Mouse (Mus musculus) naive thymus-derived CD4-positive, alpha-beta T cell, adult 2 months (primary cell): ENCODE measurements around the gene Gba.
"Not testable (repeated sequence)": the region's sequence is repeated elsewhere in the genome, so short reads cannot be mapped to it uniquely, and the experiment has no call there.

ENCODE experiments used
- DNase-seq: peaks from one replicate; pipeline ENCODE4 v3.0.0-alpha.2; 2011; ENCODE audit warnings: low read depth

Gba gene

GRCm38 (mm10) chr3:89215853-89216252, 13.1 kb downstream of the Gba start:
- DNase-seq, result peak; percentile 94

DNA sequence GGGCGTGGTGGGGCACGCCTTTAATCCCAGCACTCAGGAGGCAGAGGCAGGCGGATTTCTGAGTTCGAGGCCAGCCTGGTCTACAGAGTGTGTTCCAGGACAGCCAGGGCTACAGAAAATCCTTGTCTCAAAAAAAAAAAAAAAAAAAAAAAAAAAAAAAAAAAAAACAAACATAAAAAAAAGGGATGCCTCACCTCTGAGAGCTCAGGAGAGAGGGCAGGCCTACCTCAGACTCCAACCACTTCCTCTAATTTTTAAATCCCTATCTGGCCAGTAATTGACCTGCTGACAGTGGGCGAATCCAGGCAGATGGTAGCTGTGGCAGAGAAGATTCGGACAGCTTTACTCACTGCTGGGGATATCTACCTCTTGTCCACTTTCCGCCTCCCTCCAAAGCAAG, 13.7 kb downstream of the Gba start:
- not testable (repeated sequence) for DNase-seq

DNA sequence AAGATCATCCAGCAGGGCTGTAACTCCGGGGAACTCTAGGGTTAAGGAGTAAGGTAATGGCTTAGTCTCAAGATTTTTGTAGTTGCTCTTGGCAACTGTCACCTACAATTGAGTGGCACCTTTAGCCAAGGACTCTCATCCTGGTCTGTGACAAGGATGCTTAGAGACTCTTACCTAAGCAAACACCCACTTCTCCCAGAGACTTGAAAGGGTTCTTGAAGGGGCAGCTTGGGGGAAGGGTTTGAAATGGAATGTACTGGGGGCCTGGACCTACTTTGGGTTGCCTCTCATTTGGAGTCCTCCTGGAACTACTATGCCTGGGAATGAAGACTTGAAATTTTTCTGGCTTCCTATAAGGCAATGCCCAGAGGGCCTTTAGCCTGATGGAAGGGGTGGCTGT, 15.5 kb downstream of the Gba start:
- DNase-seq, result no peak

GRCm38 (mm10) chr3:89219546-89219945, 16.8 kb downstream of the Gba start:
- no peak for DNase-seq

DNA sequence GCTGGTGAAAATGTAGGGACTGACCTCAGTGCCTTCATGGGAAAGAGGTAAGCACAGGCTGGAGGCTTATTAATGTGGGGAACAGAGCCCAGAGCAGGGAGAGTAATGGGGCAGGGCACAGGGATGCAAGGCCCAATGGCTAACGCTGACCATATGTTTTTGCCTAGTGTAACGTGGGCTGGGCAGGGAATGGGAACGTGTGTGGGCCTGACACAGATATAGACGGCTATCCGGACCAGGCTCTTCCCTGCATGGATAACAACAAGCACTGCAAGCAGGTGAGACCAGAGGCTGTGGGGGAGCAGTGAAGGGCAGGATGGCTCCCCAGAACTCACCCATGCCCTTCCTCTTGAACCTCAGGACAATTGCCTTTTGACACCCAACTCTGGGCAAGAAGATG, 18.4 kb downstream of the Gba start:
- DNase-seq, result no peak

DNA sequence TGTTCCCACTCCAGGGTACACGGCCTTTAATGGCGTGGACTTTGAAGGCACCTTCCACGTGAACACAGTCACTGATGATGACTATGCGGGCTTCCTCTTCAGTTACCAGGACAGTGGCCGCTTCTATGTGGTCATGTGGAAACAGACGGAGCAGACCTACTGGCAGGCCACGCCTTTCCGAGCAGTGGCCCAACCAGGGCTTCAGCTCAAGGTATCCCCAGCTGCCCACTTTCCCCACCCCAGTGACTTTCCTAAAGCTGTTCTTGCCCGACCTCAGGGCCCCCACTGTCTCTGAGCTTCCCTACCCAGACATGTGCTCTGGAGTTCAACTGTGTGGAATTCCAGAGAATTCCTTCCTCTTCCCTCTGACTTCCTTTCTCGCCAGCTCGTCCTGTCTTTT, 22.1 kb downstream of the Gba start:
- DNase-seq, result no peak

- no peak for DNase-seq
Observed at GRCm38 (mm10) chr3:89225321-89225815, 22.6 kb downstream of the Gba start.

GRCm38 (mm10) chr3:89225918-89226317, 23.2 kb downstream of the Gba start:
- no peak for DNase-seq

DNA sequence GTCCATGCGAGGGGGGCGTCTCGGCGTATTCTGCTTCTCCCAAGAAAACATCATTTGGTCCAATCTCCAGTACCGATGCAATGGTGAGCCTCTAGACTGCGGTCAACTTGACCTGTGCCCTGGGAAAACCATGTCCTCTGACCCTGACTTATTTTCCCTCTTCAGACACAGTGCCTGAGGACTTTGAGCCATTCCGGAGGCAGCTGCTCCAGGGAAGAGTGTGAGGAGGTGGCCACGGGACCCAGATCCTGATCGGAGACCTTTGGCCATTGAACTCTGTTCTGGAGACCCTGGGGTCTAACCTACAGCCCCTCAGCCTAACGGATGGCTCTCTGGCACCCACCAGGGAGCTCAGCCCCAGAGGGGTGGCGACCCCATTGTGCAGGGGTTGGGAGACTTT, 23.6 kb downstream of the Gba start:
- no peak for DNase-seq

- DNase-seq, result no peak
Observed at GRCm38 (mm10) chr3:89226900-89227299, 24.2 kb downstream of the Gba start, which contains the start of gene Mtx1. Gene Mtx1, minus strand, starts transcription at chr3:89227088.

- DNase-seq, result peak; percentile 79
Observed at GRCm38 (mm10) chr3:89227307-89228179, 24.8 kb downstream of the Gba start.

GRCm38 (mm10) chr3:89228180-89228549, 25.4 kb downstream of the Gba start:
- peak; percentile 90 for DNase-seq

- no peak for DNase-seq
Observed at GRCm38 (mm10) chr3:89228836-89229235, 26.1 kb downstream of the Gba start, which contains the start of gene Muc1. Gene Muc1, plus strand, starts transcription at chr3:89229057.

DNA sequence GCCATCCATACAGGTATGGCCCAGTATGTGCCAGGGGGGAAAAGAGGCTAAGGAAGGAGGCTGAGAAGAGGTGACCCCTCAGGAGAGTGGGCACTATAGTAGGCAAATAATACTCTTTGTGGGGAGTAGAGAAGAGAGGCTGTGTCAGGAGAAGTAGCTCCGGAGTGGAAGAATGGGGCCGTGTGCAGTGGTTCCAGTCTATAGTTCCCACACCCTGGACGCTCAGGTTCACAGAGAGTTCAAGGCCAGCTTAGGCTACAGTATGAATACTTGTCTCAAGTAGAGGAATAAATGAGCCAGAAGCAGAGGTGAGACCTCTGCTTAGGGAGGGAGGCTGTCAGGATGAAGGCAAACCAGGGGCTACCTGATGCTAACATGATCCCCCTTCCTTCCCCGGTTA, 26.5 kb downstream of the Gba start:
- DNase-seq, result no peak

DNA sequence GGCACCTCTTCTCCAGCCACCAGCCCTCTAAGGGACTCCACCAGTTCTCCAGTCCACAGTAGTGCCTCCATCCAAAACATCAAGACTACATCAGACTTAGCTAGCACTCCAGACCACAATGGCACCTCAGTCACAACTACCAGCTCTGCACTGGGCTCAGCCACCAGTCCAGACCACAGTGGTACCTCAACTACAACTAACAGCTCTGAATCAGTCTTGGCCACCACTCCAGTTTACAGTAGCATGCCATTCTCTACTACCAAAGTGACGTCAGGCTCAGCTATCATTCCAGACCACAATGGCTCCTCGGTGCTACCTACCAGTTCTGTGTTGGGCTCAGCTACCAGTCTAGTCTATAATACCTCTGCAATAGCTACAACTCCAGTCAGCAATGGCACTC, 27.8 kb downstream of the Gba start:
- DNase-seq, result no peak

DNA sequence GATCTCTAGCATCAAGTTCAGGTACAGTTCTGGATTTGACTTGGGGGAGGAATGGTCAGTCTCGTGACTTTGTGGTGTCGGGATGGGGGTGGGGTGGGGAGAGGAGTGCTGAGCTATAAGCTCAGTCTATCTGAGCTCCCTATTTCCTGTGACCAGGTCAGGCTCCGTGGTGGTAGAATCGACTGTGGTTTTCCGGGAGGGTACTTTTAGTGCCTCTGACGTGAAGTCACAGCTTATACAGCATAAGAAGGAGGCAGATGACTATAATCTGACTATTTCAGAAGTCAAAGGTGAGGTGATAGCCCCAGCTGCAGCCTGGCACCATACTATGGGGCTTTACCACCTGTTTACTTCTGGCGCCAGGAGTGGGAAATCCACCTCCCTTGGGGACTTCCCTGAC, 28.6 kb downstream of the Gba start:
- DNase-seq, result no peak

DNA sequence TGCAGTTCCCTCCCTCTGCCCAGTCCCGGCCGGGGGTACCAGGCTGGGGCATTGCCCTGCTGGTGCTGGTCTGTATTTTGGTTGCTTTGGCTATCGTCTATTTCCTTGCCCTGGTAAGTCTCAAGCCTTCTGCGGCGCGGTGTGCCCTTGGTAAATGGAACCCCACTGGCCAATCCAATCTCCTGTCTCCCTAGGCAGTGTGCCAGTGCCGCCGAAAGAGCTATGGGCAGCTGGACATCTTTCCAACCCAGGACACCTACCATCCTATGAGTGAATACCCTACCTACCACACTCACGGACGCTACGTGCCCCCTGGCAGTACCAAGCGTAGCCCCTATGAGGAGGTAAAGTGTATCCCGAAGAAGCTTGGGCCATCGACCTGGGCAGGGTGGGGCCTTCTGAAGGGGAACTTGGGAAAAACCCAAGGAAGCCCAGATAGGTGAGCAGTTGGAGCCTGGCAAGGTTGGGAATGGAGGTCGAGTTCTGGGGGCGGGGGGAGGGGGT, 29.1 kb downstream of the Gba start:
- DNase-seq, result no peak

GRCm38 (mm10) chr3:89232614-89233013, 29.9 kb downstream of the Gba start:
- DNase-seq, result no peak

- no peak for DNase-seq
Observed at GRCm38 (mm10) chr3:89233562-89234110, 30.9 kb downstream of the Gba start.

DNA sequence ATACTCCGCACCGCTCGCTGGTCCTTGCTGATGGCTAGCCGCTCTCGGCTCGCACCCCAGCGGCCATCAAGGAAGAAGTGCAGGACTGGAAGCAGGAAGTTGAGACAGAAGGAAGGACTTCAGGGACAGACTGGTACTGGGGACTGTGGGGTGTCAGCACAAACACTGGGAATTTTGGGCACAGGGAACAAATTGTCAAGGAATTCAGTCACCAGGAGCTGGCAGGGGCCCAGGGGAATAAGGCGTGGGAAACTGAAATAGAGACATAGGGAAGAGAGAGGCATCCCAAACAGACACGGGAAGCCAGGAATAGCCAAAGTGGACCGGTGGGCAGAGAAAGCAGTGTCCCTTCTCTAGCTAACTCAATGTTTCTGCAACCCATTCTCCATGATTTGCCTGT, 33.8 kb downstream of the Gba start:
- DNase-seq, result no peak

GRCm38 (mm10) chr3:89237682-89238081, 35.0 kb downstream of the Gba start:
- no peak for DNase-seq

DNA sequence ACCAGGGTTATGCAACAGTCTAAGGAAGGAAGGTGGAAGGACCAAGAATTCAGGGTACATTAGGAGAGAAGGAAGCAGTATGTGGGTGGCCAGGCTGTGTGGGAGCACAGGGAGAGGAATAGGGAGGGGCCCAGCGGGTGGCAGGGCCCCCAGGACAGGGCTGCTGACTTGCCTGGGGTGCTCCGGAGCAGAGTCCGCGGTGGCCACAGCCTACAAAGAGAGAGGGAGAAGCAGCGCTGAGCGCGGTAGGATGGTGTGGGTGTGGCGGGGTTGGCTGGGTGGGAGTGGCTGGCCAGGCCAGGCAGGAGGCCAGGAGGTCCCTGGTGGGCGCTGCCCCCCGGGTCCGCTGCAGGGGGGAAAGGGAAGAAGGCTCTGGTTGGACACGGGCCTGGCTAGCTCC, 35.8 kb downstream of the Gba start:
- no peak for DNase-seq

DNA sequence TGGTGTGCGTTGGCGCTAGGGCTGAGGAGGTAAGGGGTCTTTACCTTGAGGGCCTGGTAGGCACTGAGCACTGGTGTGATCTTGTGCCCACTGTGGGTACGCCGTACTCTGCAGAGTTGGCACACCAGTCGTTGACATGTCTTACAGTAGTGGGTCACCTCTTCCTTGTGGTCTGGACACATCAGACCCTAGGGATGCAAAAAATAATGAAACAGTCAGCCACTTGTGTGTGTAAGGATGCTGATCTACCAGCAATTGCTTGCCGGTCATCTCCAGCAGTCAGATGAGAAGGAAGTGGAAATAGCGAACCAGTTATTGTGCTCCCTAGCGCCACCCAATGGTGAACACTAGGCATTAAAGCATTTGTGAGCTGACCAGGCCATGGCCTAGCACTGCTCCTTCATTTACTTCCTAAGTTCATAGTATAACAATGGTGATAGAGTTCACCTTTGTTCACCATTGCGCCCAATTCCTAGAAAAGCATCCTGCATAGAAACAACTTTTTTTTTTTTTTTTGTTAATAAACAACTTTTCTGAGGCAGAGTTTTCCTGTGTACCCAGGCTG, 39.7 kb downstream of the Gba start:
- DNase-seq, result peak; percentile 72
